ENCODE assay signal across 17 mouse cellular contexts in the genomic region with DNA sequence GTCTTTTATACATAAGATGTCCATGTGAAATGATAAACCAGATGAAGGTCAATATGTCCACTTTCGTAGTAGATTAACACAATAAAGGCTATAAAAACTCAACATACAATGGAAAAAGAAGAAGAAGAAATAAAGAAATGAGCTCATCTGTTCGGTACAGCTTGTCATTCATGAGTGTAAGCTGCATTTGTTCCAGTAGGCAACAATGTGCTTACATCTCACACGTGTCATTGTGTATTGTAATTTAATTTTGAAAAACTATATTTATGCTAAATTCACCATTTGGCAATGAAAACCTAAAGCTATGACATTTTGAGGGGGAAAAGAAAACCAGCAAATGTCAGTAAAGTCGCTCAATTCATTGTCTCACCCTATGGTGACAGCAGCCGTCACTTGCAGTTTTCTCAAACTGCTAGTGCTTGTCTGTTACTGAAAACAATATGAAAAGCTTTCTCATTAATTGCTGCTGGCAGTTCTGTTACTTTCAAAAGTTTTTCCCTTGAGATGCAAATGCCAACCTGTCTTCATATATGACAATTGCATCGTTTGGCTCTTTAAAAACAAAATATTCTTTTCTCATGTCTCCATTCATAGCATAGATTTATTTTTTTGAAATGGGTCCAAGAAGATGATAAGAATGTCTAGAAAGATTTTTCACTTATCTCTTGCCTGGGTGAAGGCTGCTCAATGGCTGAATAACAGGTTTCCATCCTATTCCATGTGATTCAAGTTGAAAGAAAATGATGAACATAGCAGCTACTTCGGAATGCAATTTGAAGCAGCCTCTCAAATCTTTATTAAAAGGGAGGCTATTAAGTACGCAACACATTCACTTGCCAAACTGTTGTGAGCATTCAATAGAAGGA. TPM values are rescaled to one million over a fixed set of nuclear protein-coding genes. Genes with fewer than 3 reads are reported as not detected.
"Had no signal": no experiment of that assay in that cellular context is flagged by ENCODE, and none has a peak within 500 bp of the region (broad histone marks: within the 10 kb centered on the region; RNA-seq: fewer than 3 reads in every experiment).

No protein-coding gene starts in this region.

- H3K9ac ChIP-seq: neural tube, embryonic 13.5 days; neural tube, embryonic 15.5 days; stomach, embryonic 15.5 days had no signal

- H3K4me2 ChIP-seq: neural tube, embryonic 13.5 days; neural tube, embryonic 15.5 days; stomach, embryonic 15.5 days had no signal

- H3K9me3 ChIP-seq: neural tube, embryonic 15.5 days; stomach, embryonic 15.5 days had no signal

- H3K27me3 ChIP-seq: neural tube, embryonic 13.5 days; neural tube, embryonic 15.5 days; stomach, embryonic 15.5 days had no signal

- H3K36me3 ChIP-seq: neural tube, embryonic 13.5 days; neural tube, embryonic 15.5 days; stomach, embryonic 15.5 days had no signal

- DNase-seq: retina, postnatal 1 day; right cerebral cortex, adult 18-20 months; right cerebral cortex, postnatal 14 days; right cerebral cortex, postnatal 25 days; right cerebral cortex, postnatal 4 days; spleen, adult 18-20 months; thymus, adult 18-20 months; thymus, adult 2 months; thymus, postnatal 14 days; thymus, postnatal 25 days; thymus, postnatal 36 days; thymus, postnatal 4 days had no signal

- H3K27ac ChIP-seq: neural tube, embryonic 13.5 days; neural tube, embryonic 15.5 days; stomach, embryonic 15.5 days; stomach, postnatal 0 days had no signal

- H3K4me3 ChIP-seq: neural tube, embryonic 13.5 days; neural tube, embryonic 15.5 days; stomach, embryonic 15.5 days had no signal

- H3K4me1 ChIP-seq: neural tube, embryonic 13.5 days; neural tube, embryonic 15.5 days; stomach, embryonic 15.5 days had no signal

RNA-seq across cellular contexts. Expression of a gene that starts 10.4 kb away (rescaled TPM):
- total RNA-seq: neutrophil, adult 5-6 weeks had no signal
